Mouse (Mus musculus) heart, postnatal 36 days (tissue): ENCODE measurements around the gene Maip1. TPM values are rescaled to one million over a fixed set of nuclear protein-coding genes. Genes with fewer than 3 reads are reported as not detected.

Experiments used
- DNase-seq, 2 experiments: peaks; one replicate each; pipeline ENCODE4 v3.0.0; 2021 to 2022
- intact Hi-C: fragments of 180-260 bp; cut with DNase I; formaldehyde crosslinking; loops from one replicate; pipeline ENCODE4 v1.15.1; 2025
- total RNA-seq, 2 experiments: library from RNA; stranded (reverse); gene quantifications; 2 replicates each; pipeline ENCODE4 v1.2.3; 2021

The Maip1 gene
- total RNA-seq: 10 to 100 TPM; 11.9 to 12.0 TPM

- intact Hi-C loops: no loop called here
Observed at GRCm38 (mm10) chr1:57406187-57407151, at the start of gene Maip1, which contains the start of gene Tyw5. TSS of gene Maip1 (plus strand) at chr1:57406328. TSS of gene Tyw5 (minus strand) at chr1:57407101.

GRCm38 (mm10) chr1:57358546-57358945 is 47.6 kb upstream of the Maip1 start:
- DNase-seq: no peak
- intact Hi-C loops: no loop called here

More at GRCm38 (mm10) chr1:57406187-57407151, at the start of gene Maip1, which contains the start of gene Tyw5:
- DNase-seq: peak; percentile 85 to 89

GRCm38 (mm10) chr1:57367446-57367845 is 38.7 kb upstream of the Maip1 start:
- intact Hi-C loops: no loop called here
- no peak for DNase-seq

- intact Hi-C loops: no loop called here
- no peak for DNase-seq
Observed at GRCm38 (mm10) chr1:57369111-57369510, 37.0 kb upstream of the Maip1 start.

GRCm38 (mm10) chr1:57370451-57370850 is 35.7 kb upstream of the Maip1 start:
- DNase-seq: no peak
- intact Hi-C loops: no loop called here

- no peak for DNase-seq
- intact Hi-C loops: no loop called here
Observed at GRCm38 (mm10) chr1:57375276-57375675, 30.9 kb upstream of the Maip1 start.

- intact Hi-C loops: no loop called here
- no peak for DNase-seq
Observed at GRCm38 (mm10) chr1:57376806-57377205, 29.3 kb upstream of the Maip1 start.

- peak; percentile 95 to 96 for DNase-seq
- intact Hi-C loops: no loop called here
Observed at GRCm38 (mm10) chr1:57377376-57378341, 28.5 kb upstream of the Maip1 start, which contains the start of gene 1700066M21Rik. TSS of gene 1700066M21Rik (plus strand) at chr1:57377620.

GRCm38 (mm10) chr1:57386519-57386918 is 19.6 kb upstream of the Maip1 start:
- intact Hi-C loops: no loop called here
- no peak for DNase-seq

- intact Hi-C loops: no loop called here
- DNase-seq: no peak
Observed at GRCm38 (mm10) chr1:57387876-57388275, 18.3 kb upstream of the Maip1 start.

- DNase-seq: no peak
- intact Hi-C loops: no loop called here
Observed at GRCm38 (mm10) chr1:57388402-57389155, 17.5 kb upstream of the Maip1 start.

GRCm38 (mm10) chr1:57390993-57391790 is 14.9 kb upstream of the Maip1 start:
- no peak for DNase-seq
- intact Hi-C loops: loop anchor here (10.0 kb wide), 1 partner anchor 1496 kb away; no protein-coding TSS in a partner anchor

- DNase-seq: no peak
- intact Hi-C loops: loop anchor here (10.0 kb wide), 1 partner anchor 1498 kb away; no protein-coding TSS in a partner anchor
Observed at GRCm38 (mm10) chr1:57392417-57392816, 13.7 kb upstream of the Maip1 start.

- intact Hi-C loops: loop anchor here (10.0 kb wide), 1 partner anchor 1499 kb away; no protein-coding TSS in a partner anchor
- DNase-seq: peak; percentile 30 to 45
Observed at GRCm38 (mm10) chr1:57394051-57394450, 12.1 kb upstream of the Maip1 start.

- intact Hi-C loops: no loop called here
- no peak for DNase-seq
Observed at GRCm38 (mm10) chr1:57400321-57400720, 5.8 kb upstream of the Maip1 start.

- no peak for DNase-seq
- intact Hi-C loops: no loop called here
Observed at GRCm38 (mm10) chr1:57400877-57401276, 5.3 kb upstream of the Maip1 start.

GRCm38 (mm10) chr1:57402116-57402515 is 4.0 kb upstream of the Maip1 start:
- intact Hi-C loops: no loop called here

GRCm38 (mm10) chr1:57408994-57409393 is 2.9 kb downstream of the Maip1 start:
- DNase-seq: no peak
- intact Hi-C loops: no loop called here

More at GRCm38 (mm10) chr1:57402116-57402515, 4.0 kb upstream of the Maip1 start:
- no peak for DNase-seq

- intact Hi-C loops: no loop called here
- DNase-seq: no peak
Observed at GRCm38 (mm10) chr1:57413397-57413796, 7.3 kb downstream of the Maip1 start.
